Mouse (Mus musculus) hindlimb bud, embryonic 11.5 days (tissue): ENCODE measurements around the gene Tmsb15b1.
"Not testable (repeated sequence)": the region's sequence is repeated elsewhere in the genome, so short reads cannot be mapped to it uniquely, and the experiment has no call there.

Experiments
- DNase-seq: peaks from one replicate; pipeline ENCODE4 v3.0.0-alpha.2; 2012; ENCODE audit warnings: low read depth, low spot score; ENCODE audit errors: extremely low spot score

Gene Tmsb15b1

GRCm38 (mm10) chrX:136976424-136977084 is at the start of gene Tmsb15b1, which contains the start of gene Tmsb15l:
Gene Tmsb15b1, minus strand, starts transcription at chrX:136976874.
Gene Tmsb15l, minus strand, starts transcription at chrX:136976869.
- peak; percentile 10 for DNase-seq

GRCm38 (mm10) chrX:137019310-137019709 is 42.6 kb upstream of the Tmsb15b1 start:
- DNase-seq: peak; percentile 35

- DNase-seq: no peak
Measured at GRCm38 (mm10) chrX:137017668-137018067, 41.0 kb upstream of the Tmsb15b1 start.

- DNase-seq: no peak
Measured at GRCm38 (mm10) chrX:137015099-137015709, 38.5 kb upstream of the Tmsb15b1 start.

DNA sequence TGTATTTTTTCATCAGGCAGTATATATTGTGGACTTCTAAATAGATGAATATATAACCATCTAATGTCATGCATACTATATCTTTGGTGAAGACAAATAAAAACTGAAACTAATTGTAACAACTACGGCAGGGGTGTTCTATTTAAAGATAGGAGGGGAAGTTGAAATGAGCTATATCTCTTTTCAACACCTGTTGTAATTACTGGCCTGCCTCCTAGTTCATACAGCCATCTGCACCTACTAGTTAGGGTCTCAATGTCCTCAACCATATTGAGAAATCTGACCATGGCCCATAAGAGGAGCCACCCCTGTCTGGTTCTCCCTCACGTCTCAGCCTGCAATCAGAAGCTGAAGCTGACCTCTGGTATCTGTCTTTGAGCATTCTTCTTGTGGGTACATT is 19.6 kb upstream of the Tmsb15b1 start:
- DNase-seq: no peak

DNA sequence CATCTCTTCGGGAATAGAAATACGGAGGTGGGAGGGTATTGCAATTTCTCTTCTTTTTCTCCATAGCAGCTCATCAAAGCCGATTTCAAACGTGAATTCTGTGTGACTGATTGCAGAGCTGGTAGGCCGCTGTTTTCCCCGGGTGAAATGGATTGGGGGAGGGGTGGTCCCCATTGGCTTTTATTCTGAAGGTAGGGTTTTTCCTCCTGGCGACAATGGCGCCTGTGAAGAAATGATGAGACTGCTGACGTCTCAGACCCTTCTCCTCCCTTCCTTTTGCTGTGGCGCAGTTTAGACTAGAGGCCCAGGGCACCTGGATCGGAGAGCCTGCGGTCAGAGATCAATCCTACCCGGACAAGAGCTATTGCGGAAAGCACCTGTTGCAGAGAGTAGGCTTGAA is 17.0 kb upstream of the Tmsb15b1 start:
- DNase-seq: no peak

- peak; percentile 14 for DNase-seq
Measured at GRCm38 (mm10) chrX:136992978-136993547, 16.4 kb upstream of the Tmsb15b1 start, which contains the start of gene Zcchc18. Gene Zcchc18, plus strand, starts transcription at chrX:136993155.

DNA sequence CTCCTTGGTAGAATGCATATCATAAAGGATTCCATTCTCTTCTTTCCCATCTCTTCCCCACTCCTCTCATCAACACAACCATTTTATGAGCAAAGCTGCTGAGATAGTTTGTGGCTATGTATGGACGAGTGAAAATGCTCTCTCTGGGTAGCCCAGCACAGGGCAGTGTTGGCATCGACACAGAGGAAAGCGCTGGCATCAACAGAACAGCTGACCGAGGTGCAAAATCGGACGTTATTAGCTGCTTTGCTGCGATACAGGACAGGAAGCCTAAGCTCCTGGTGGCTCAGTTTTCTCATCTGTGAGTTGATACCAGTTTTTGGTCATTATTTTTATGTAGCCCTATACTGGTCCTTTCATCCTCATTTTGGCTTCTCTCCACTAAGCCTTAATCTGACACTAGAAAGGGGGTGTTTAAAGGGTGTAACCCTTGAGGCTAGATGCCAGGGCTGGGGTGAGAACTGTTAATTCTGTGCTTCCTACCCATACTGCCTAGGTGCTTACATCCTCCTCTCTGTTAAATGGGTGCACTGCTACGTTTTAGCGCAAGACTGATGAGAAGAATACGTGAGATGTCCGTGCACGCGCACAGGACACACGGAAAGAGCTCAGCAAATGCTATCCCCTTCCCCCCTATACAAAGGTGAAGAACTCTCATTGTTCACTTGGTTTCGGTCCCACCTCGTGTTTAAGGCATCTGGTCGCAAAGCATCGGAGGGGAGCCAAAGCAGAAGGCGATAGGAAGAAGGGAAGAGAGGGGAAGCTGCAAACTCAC is 15.7 kb upstream of the Tmsb15b1 start:
- DNase-seq: peak; percentile 2

GRCm38 (mm10) chrX:136991274-136991673 is 14.6 kb upstream of the Tmsb15b1 start:
- no peak for DNase-seq

GRCm38 (mm10) chrX:136986039-136986438 is 9.4 kb upstream of the Tmsb15b1 start:
- DNase-seq: no peak

DNA sequence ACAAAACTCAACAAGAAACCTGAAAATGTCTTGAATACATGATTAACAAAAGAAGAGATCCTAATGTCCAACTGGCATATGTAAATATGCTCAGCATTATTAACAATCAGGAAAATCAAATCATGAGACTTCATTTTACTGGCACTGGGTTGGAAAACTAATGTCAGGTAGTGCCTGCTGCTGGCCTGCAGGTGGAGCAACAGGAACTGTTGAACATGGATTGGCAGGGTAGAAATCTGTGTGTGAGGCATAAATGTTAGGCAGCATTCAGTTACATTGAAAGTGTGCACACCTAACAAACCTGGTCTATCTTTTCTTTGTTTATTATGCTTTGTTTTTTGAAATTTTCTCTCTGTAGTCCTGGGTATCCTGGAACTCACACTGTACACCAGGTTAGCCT is 1.9 kb upstream of the Tmsb15b1 start:
- DNase-seq: no peak

DNA sequence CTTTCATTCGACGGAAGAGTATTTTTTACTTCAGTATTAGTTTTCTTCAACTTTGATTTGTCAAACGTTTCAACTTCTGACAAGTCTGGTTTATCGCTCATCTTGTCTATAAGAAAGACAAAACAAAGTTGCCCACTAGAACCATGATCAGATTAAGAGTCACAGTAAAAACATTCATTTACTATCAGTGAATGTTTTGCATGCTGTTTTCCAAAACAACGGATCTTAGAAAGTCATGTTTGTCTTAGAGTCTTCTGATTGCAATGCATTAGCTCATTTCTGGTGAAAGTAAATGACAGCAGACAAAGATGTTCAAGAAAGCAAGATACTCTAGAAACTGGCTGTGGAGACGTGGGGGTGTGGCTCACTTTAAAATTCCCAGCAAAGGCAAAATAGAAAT is 1.3 kb downstream of the Tmsb15b1 start, which contains the start of gene Tmsb15b2:
Tmsb15b2 (minus strand) TSS at position 101 of the 400 bp plus-strand sequence.
- not testable (repeated sequence) for DNase-seq

DNA sequence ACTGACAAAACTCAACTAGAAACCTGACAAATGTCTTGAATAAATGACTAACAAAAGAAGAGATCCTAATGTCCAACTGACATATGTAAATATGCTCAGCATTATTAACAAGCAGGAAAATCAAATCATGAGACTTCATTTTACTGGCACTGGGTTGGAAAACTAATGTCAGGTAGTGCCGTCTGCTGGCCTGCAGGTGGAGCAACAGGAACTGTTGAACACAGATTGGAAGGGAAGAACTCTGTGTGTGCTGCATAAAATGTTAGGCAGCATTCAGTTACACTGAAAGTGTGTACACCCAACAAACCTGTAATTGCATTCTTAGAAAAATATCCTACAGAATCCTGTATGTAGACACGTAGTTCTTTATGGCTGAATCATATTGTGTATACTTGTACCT is 17.0 kb downstream of the Tmsb15b1 start:
- no peak for DNase-seq

GRCm38 (mm10) chrX:136958300-136958699 is 18.4 kb downstream of the Tmsb15b1 start:
- DNase-seq: not testable (repeated sequence)

GRCm38 (mm10) chrX:136957583-136958279 is 18.9 kb downstream of the Tmsb15b1 start:
- not testable (repeated sequence) for DNase-seq

- DNase-seq: no peak
Measured at GRCm38 (mm10) chrX:136937985-136938384, 38.7 kb downstream of the Tmsb15b1 start.

DNA sequence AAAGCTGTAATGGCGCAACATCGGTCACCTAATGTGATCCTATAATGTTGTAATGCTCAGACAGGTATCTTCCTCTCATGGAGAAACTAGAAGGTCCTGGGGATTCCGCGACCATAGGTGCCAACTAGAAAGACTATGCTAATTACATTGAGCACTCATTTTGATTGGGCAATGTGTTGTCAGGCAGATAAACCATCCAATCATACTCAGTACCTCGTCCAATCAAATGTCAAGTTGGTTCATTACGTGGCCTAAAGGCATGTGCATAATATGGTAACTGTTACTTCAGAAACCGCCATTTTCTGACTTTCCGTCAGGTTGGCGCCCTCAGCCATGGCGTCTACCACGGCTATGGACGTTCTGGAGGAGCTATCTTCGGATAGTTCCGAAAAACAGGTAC is 49.6 kb downstream of the Tmsb15b1 start, which contains the start of gene H2bfm:
H2bfm (plus strand) TSS at position 295 of the 400 bp plus-strand sequence.
- DNase-seq: no peak

DNA sequence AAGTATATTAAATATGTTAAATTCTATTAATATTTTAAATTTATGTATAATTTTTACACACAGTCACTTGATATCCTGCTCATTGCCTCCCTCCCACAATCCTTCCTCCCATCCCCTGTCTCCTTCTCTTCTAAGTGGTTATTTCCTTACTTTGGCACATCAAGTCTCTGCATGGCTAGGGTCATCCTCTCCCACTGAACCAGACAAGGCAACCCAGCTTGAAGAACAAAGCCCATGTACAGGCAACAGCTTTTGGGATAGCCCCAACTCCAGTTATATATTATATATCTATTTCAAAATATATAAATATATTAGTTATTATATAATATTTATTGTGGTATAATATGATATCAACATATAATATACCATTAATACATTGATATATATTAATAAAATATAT is 50.8 kb downstream of the Tmsb15b1 start:
- no peak for DNase-seq
